Mouse (Mus musculus): ENCODE data around the gene Itgb3.

GRCm38 (mm10) chr11:104693235-104693634 lies 85.4 kb downstream of the Itgb3 start:
- TF ChIP-seq EP300 (IDR thresholded peaks at IDR 0.05; ENCODE audit: low read depth) (no peak), CTCF (IDR thresholded peaks at IDR 0.05; ENCODE audit: low read depth) (no peak)

Data from liver, postnatal 0 days (tissue).